Mouse (Mus musculus) liver, embryonic 14.5 days (tissue): ENCODE measurements around the gene Ldhal6b. TPM values are rescaled to one million over a fixed set of nuclear protein-coding genes. Genes with fewer than 3 reads are reported as not detected.

Experiments used
- ATAC-seq: fragments of 200-750 bp; cut with Nextera tagmentation; 2 replicates; pipeline ENCODE4 v1.8.0; 2017; ENCODE audit warnings: moderate number of reproducible peaks, mild to moderate bottlenecking, moderate library complexity; ENCODE audit not compliant: insufficient read depth
- DNase-seq, 3 experiments: peaks; one replicate each; pipeline ENCODE4 v3.0.0-alpha.2; 2012 to 2013; ENCODE audit warnings: low read depth in 3 of 3, low spot score in 3 of 3
- H3K27ac ChIP-seq: fragments of 300-500 bp; sonication (generic); 2 replicates; pipeline ENCODE4 v1.5.1; 2014; ENCODE audit warnings: moderate library complexity, mild to moderate bottlenecking, control low read depth, inconsistent platforms
- H3K27me3 ChIP-seq: fragments of 300-500 bp; sonication (generic); 2 replicates; pipeline ENCODE4 v1.6.1; 2014; ENCODE audit warnings: mild to moderate bottlenecking, low read length, moderate library complexity; ENCODE audit not compliant: control insufficient read depth, insufficient read depth
- H3K36me3 ChIP-seq: fragments of 300-500 bp; sonication (generic); replicated peaks from 2 replicates; pipeline ENCODE4 v1.6.1; 2014; ENCODE audit warnings: low read depth; ENCODE audit not compliant: control insufficient read depth, insufficient read depth
- H3K4me1 ChIP-seq, 2 experiments: fragments of 200-500 bp in 1 of 2; fragments of 300-500 bp in 1 of 2; sonication (generic) in 1 of 2; replicated peaks; 2 replicates each; pipeline ENCODE4 v1.6.1; 2012 to 2014; ENCODE audit warnings: antibody characterized with exemption in 1 of 2, inconsistent platforms in 1 of 2, low read length in 1 of 2; ENCODE audit not compliant: control insufficient read depth in 2 of 2, insufficient read depth in 2 of 2
- H3K4me2 ChIP-seq: fragments of 300-500 bp; sonication (generic); 2 replicates; pipeline ENCODE4 v1.6.1; 2014; ENCODE audit warnings: low read depth, mild to moderate bottlenecking, control low read depth, moderate library complexity
- H3K4me3 ChIP-seq, 2 experiments: fragments of 200-500 bp in 1 of 2; fragments of 300-500 bp in 1 of 2; sonication (generic) in 1 of 2; 2 replicates each; pipeline ENCODE4 v1.5.1; 2012 to 2014; ENCODE audit warnings: low read depth in 2 of 2, low read length in 2 of 2, mild to moderate bottlenecking in 2 of 2, control low read depth in 1 of 2, inconsistent platforms in 1 of 2, moderate library complexity in 1 of 2; ENCODE audit not compliant: insufficient read depth in 1 of 2
- H3K9ac ChIP-seq: fragments of 300-500 bp; sonication (generic); replicated peaks from 2 replicates; pipeline ENCODE4 v1.6.1; 2014; ENCODE audit warnings: mild to moderate bottlenecking, control low read depth, moderate library complexity
- H3K9me3 ChIP-seq: fragments of 300-500 bp; sonication (generic); 2 replicates; pipeline ENCODE4 v1.6.1; 2016; ENCODE audit warnings: low read length, mixed read lengths; ENCODE audit not compliant: control insufficient read depth
- CTCF ChIP-seq: IDR thresholded peaks from 2 replicates; pipeline ENCODE4 v1.5.1; 2016; ENCODE audit warnings: antibody characterized with exemption, low read depth, control low read depth
- EP300 ChIP-seq: IDR thresholded peaks from 2 replicates; pipeline ENCODE4 v1.6.1; 2016; ENCODE audit warnings: antibody characterized with exemption, low read depth
- WGBS: fragments of 180-500 bp; shearing (Covaris S2); extraction: QIAGEN DNeasy Blood & Tissue Kit; methylation state at CpG from one replicate; pipeline ENCODE4 v1.1.7; 2014; ENCODE audit not compliant: insufficient replicate concordance; 5-methylcytosine and 5-hydroxymethylcytosine counted together
- microRNA-seq: library from miRNA; unstranded; fragments of <30 nt; microRNA quantifications from one replicate; pipeline ENCODE4, GENCODE M21; 2016
- polyA plus RNA-seq, 2 experiments: library from polyadenylated mRNA; depleted of rRNA in 1 of 2; stranded (reverse) in 1 of 2; unstranded in 1 of 2; fragments of >200 nt; fragmentation: Nextera tagmentation in 1 of 2; extraction: Ambion mirVana in 1 of 2; gene quantifications; 2 replicates each; pipeline versions ENCODE4 v1.2.1 to v1.2.3; 2012 to 2014

The Ldhal6b gene
- polyA plus RNA-seq, 2 experiments: 0.09 TPM; not detected in 1

DNA sequence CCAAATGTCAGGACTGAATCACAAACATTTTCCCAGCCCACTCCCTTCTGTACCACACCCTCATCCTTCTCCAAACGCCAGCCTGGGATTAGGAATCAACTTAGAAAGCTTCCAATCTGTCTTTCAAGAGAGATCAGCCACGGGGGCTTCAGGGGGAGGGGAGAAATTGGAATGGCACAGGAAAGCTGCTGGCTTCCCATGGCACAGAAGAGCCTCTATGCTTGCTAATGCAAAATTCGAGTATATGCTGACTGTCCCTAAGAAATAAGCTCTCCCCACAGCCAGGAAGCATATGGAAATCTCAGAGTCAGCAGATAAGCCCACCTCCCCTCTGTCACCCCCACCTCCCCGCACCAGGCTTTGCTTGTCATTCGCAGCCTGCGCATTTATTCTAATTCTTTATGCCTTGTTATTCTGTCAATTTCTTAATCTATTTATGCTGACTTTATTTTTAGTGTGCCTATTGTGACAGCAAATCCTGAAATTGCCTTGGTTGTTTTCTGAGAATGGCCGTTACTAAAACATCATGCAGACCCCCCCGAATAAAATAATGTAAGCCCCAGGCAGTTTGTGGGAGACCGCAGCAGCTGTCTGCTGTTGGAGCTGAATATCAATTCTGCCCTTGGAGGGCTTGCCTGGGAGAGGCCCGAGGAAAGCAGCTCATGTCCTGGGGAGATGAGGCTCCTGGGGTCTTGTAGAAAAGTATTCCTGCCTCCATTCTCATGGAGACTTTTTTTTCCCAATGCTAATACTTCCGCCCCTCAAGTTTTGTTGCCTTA is 41.2 kb downstream of the Ldhal6b start:
- Histone ChIP-seq H3K9me3 (no peaks in the 10 kb centered on the region), H3K27me3 (no peaks in the 10 kb centered on the region), H3K36me3 (no peaks in the 10 kb centered on the region), H3K4me3 (no peak overlapping the region), H3K4me2 (no peak overlapping the region; the same call in 1 of the 2 replicates), H3K9ac (no peak overlapping the region), H3K27ac (no peak overlapping the region), H3K4me1 (peaks cover 0 to 3% of the 10 kb centered on the region in 2 experiments; a peak in 2 of 4 replicates)
- no peak for ATAC-seq
- WGBS: 25% methylated on average over 11 of the region's 11 CpGs
- DNase-seq: no peak
- TF ChIP-seq EP300: no peak
- TF ChIP-seq CTCF: no peak

DNA sequence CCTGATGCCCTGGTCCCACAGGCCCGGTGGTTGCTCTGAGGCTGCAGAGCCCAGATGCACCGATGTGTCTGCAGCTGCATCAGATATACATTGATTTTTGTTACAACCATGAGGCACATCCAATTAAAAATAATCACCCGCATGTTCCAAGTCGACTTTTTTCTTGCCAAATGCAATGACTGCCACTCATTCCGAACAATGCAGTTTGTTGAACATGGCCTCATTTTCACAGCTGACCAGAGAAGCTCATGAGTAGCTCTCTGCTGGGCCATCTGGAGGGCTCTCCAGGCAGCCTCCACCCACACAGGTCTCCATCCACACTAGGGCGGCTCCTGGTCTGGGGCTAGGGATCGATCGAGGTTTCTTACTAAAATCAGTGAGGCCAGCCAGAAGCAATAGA is 45.6 kb downstream of the Ldhal6b start:
- Histone ChIP-seq H3K27ac (no peak overlapping the region), H3K4me2 (no peak overlapping the region), H3K36me3 (no peaks in the 10 kb centered on the region), H3K27me3 (no peaks in the 10 kb centered on the region), H3K4me1 (peaks cover 0 to 1% of the 10 kb centered on the region in 2 experiments; a peak in 2 of 4 replicates), H3K9ac (no peak overlapping the region), H3K4me3 (no peak overlapping the region), H3K9me3 (no peaks in the 10 kb centered on the region)
- no peak for DNase-seq
- ATAC-seq: no peak
- TF ChIP-seq CTCF (no peak), EP300 (no peak)
- WGBS: 70% methylated on average over 8 of the region's 8 CpGs

DNA sequence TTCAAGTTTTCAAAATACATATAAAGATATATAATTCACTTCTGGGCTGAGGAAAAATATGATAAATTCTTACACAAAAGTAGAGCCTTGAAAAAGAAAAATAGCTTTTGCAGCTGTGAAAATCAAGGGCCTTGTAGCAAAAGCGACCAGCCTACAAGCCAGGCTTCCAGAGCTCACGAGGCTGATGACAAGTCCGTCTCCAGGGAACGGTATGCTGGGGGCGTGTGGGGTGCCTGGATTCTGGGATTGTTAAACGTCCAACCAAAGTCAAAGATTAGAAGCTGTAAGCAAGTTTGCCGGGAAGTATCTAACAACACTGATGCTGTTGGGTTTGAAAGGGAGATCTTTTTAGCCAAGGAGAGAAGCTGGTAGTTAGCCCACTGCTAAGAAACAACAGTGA is 47.0 kb downstream of the Ldhal6b start:
- no peaks in the 10 kb centered on the region for H3K36me3 ChIP-seq
- no peak overlapping the region for H3K4me3 ChIP-seq
- H3K9ac ChIP-seq: no peak overlapping the region
- H3K27ac ChIP-seq: no peak overlapping the region
- H3K27me3 ChIP-seq: no peaks in the 10 kb centered on the region
- 68% methylated on average over 7 of the region's 7 CpGs for WGBS
- DNase-seq (no peak), ATAC-seq (no peak)
- no peaks in the 10 kb centered on the region for H3K9me3 ChIP-seq
- TF ChIP-seq EP300 (no peak), CTCF (no peak)
- H3K4me2 ChIP-seq: no peak overlapping the region
- H3K4me1 ChIP-seq: no peaks in the 10 kb centered on the region

DNA sequence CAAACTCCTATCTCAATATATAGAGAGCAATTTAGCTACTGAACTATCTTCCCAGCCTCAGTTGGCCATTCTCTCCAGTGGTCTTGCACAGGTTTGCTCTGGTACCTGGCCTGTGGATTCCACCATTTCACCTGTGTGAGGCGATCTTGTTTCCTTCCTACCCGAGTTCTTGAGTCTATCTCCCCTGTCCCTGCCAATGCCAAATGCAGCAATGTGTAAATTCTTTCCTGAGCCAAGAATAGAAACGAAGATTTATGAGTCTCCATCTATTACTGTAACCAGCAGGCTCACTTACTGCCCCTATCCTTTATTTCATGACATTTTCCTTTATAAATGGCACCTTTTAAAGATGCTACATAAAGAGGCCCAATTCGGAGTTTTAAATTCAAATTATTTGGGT is 47.5 kb downstream of the Ldhal6b start:
- Histone ChIP-seq H3K27ac (no peak overlapping the region), H3K4me2 (no peak overlapping the region), H3K4me1 (no peaks in the 10 kb centered on the region), H3K36me3 (no peaks in the 10 kb centered on the region), H3K4me3 (no peak overlapping the region), H3K9me3 (no peaks in the 10 kb centered on the region), H3K27me3 (no peaks in the 10 kb centered on the region), H3K9ac (no peak overlapping the region)
- TF ChIP-seq CTCF: no peak
- TF ChIP-seq EP300: no peak
- DNase-seq: no peak
- no peak for ATAC-seq
- 49% methylated on average over 4 of the region's 4 CpGs for WGBS

Small RNA genes lying within 50 kb of the gene (microRNA-seq; reads per million reads assigned to microRNA genes)
- not detected for gene Gm22475

Other genes with a start within 250 kb of the Ldhal6b start
- 9.7 and 10.5 TPM in 2 replicates for gene Tmem242, start 21.5 kb upstream of the Ldhal6b start, polyA plus RNA-seq (2012; rRNA removed)
- 42.1 and 42.5 TPM in 2 replicates for gene Tmem242, start 21.5 kb upstream of the Ldhal6b start, polyA plus RNA-seq (2014; fragmentation: Nextera tagmentation; extraction: Ambion mirVana)
- gene Zdhhc14, start 73.8 kb upstream of the Ldhal6b start, polyA plus RNA-seq (2012; rRNA removed): 2.2 and 2.6 TPM in 2 replicates
- 4.7 and 5.8 TPM in 2 replicates for gene Zdhhc14, start 73.8 kb upstream of the Ldhal6b start, polyA plus RNA-seq (2014; fragmentation: Nextera tagmentation; extraction: Ambion mirVana)